Mouse (Mus musculus) central nervous system, embryonic 18 days (tissue): Measurements from ENCODE around the gene Tas2r102. TPM values are rescaled to one million over a fixed set of nuclear protein-coding genes. Genes with fewer than 3 reads are reported as not detected.

Source experiments
- polyA plus RNA-seq: library from polyadenylated mRNA; depleted of rRNA; stranded (reverse); fragments of >200 nt; gene quantifications from 2 replicates; pipeline ENCODE4 v1.2.3, GENCODE M21; 2012; rRNA removed

Tas2r102 gene
- not detected in 2 replicates for polyA plus RNA-seq

GRCm38 (mm10) chr6:132761831-132762230 lies at the start of gene Tas2r102:
Tas2r102 (plus strand) TSS chr6:132762131.

GRCm38 (mm10) chr6:132737935-132738334 lies 24.0 kb upstream of the Tas2r102 start, which contains the start of gene Tas2r115:
Tas2r115 (minus strand) TSS chr6:132738035.

GRCm38 (mm10) chr6:132754430-132754829 lies 7.5 kb upstream of the Tas2r102 start, which contains the start of gene Tas2r124:
Tas2r124 (plus strand) TSS chr6:132754730.

GRCm38 (mm10) chr6:132778062-132778461 lies 16.1 kb downstream of the Tas2r102 start, which contains the start of gene Tas2r136:
Tas2r136 (minus strand) TSS chr6:132778162.

GRCm38 (mm10) chr6:132802518-132802917 lies 40.6 kb downstream of the Tas2r102 start, which contains the start of gene Tas2r117:
Tas2r117 (plus strand) TSS chr6:132802818.

Other genes starting within 250 kb of the Tas2r102 start
- gene Prh1, start 192.3 kb upstream of the Tas2r102 start, polyA plus RNA-seq: not detected in 2 replicates
- not detected in 2 replicates for gene Prp2, start 166.2 kb upstream of the Tas2r102 start, polyA plus RNA-seq
- not detected in 2 replicates for gene A630073D07Rik, start 110.6 kb upstream of the Tas2r102 start, polyA plus RNA-seq
- gene Tas2r120, start 105.2 kb upstream of the Tas2r102 start, polyA plus RNA-seq: not detected in 2 replicates
- not detected in 2 replicates for gene Tas2r121, start 61.1 kb upstream of the Tas2r102 start, polyA plus RNA-seq
- not detected in 2 replicates for gene Tas2r122, start 50.2 kb upstream of the Tas2r102 start, polyA plus RNA-seq
- gene Tas2r115, start 24.1 kb upstream of the Tas2r102 start, polyA plus RNA-seq: not detected in 2 replicates
- gene Tas2r124, start 7.4 kb upstream of the Tas2r102 start, polyA plus RNA-seq: not detected in 2 replicates
- not detected in 2 replicates for gene Tas2r136, start 16.0 kb downstream of the Tas2r102 start, polyA plus RNA-seq
- gene Tas2r117, start 40.7 kb downstream of the Tas2r102 start, polyA plus RNA-seq: not detected in 2 replicates
- not detected in 2 replicates for gene Tas2r123, start 85.0 kb downstream of the Tas2r102 start, polyA plus RNA-seq
- not detected in 2 replicates for gene Tas2r116, start 93.3 kb downstream of the Tas2r102 start, polyA plus RNA-seq
- not detected in 2 replicates for gene Tas2r110, start 105.9 kb downstream of the Tas2r102 start, polyA plus RNA-seq
- gene Tas2r113, start 130.9 kb downstream of the Tas2r102 start, polyA plus RNA-seq: not detected in 2 replicates
- not detected in 2 replicates for gene Tas2r125, start 147.5 kb downstream of the Tas2r102 start, polyA plus RNA-seq
- not detected in 2 replicates for gene Tas2r129, start 189.0 kb downstream of the Tas2r102 start, polyA plus RNA-seq
- not detected in 2 replicates for gene Tas2r131, start 195.8 kb downstream of the Tas2r102 start, polyA plus RNA-seq
- gene Tas2r109, start 218.8 kb downstream of the Tas2r102 start, polyA plus RNA-seq: not detected in 2 replicates